Mouse (Mus musculus) small intestine, adult 2 months (tissue): ENCODE results near the gene Ahcyl1.

Experiments
- CTCF ChIP-seq: fragments of 200-500 bp; IDR thresholded peaks from 2 replicates; pipeline ENCODE4 v1.5.1; 2012; ENCODE audit warnings: low read depth, mild to moderate bottlenecking, control low read depth, inconsistent platforms, low read length, moderate library complexity, mixed read lengths; ENCODE audit not compliant: insufficient replicate concordance, insufficient read length; ENCODE audit errors: extremely low read depth
- POLR2A ChIP-seq: fragments of 200-500 bp; IDR thresholded peaks from 2 replicates; pipeline ENCODE4 v1.6.1; 2012; ENCODE audit warnings: low read depth, mild to moderate bottlenecking, control low read depth, inconsistent platforms, low read length, moderate library complexity

DNA sequence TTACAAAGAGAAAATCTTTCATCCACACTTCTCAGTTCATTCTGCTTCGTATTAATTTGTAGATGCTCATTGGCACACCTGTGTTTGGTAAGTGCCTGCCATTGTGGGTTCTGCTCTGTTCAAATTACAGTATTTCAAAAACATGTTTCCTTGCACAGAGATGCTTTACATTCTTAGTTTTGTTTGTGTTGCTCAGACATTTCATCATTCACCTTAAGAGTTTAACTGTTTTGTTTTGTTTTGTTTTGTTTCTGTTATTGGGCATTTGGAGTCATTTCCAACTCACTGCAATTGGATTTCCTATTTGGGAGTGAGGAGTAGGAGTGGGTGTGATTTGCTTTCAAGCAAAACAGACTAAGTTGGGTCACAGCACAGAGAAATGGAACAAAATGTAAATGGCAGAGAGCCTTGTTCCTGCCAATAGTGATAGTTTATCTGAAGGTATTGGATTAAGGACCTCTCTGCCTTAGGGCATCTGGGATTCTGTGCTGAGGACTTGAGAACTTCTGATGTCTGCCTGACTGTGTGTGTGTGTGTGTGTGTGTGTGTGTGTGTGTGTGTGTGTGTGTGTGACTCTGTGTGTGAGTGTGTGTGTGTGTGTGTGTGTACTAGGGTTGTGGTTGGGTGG lies 5.5 kb upstream of the Ahcyl1 start:
- TF ChIP-seq CTCF (no peak), POLR2A (no peak)
